Mouse (Mus musculus): Measurements from ENCODE around the gene Cdk2ap2. TPM values are rescaled to one million over a fixed set of nuclear protein-coding genes. Genes with fewer than 3 reads are reported as not detected.

Gene Cdk2ap2
- not detected for polyA plus RNA-seq (2014; fragmentation: Illumina TruSeq; extraction: RNeasy Lipid Tissue Mini Kit (QIAGEN cat#74804))

DNA sequence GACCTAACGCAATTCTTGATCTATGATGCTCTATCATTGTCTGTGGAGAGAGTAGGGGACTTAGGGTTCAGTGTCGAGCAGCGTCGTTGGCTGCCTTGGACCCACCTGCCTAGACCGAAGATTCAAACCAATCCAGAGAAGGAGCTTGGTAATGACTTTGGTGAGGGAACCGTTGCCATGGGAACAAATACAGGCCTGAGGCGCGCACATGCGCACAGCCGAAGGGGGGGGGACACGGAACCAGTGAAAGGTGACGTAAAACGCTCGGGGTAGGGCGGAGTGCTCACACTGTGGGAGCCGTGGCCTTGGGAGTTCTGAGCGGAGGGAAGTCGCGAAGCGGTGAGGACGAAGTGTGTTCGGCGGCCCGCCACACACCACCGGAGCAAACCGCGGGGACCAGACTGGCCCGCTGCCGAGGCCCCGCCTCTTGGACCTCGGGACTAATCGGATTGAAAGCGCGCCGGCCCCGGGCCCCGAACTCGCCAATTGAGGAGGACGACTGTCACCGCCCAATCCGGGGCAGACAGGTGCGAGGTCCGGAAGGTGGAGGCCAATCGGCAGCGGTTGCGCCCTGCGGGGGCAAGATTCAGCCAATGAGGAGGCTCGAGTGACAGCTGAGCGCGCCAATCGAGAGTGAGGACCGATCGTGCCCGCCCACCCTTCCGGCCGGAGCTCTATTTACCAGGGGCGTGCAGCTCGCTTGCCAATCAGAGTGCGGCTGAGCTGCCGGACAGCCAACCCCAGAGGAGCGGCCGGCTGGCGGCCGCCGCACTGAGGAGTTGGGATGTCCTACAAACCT, at the start of gene Cdk2ap2:
Gene Cdk2ap2, plus strand, starts transcription at position 541 of the 799 bp plus-strand sequence.

DNA sequence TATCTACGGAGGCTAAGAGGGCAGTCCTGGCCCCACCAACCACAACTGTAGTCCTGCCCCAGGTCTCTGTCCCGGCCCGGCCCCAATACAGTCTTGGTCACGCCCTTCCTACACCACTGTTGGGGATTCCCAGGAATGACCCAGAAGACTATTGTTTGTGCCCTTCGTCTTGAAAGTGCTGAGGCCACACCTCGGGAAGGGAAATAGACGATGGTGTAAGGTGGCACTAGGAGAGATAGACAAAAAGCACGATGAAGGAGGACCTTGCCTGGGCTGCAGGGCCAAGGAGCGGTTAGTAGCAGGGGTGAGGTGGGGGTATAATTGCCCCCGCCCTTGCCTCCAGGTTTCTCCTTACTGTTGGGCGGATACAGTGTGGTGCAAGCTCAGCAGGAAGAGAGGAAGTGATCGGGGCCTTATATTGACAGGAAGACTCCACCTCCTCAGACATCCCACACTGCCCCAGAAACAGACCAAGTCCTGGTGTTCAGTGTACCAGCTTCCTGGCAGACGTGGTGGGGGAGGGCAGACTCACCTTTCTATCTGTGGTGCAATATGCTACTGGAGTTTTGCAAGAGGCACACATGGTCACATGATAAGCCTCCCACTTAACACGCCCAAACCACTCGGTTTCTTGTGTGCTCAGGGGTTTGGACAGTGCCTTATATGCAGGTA, 37.8 kb upstream of the Cdk2ap2 start, which contains the start of gene Gstp3:
Gene Gstp3, minus strand, starts transcription at position 501 of the 672 bp plus-strand sequence.

DNA sequence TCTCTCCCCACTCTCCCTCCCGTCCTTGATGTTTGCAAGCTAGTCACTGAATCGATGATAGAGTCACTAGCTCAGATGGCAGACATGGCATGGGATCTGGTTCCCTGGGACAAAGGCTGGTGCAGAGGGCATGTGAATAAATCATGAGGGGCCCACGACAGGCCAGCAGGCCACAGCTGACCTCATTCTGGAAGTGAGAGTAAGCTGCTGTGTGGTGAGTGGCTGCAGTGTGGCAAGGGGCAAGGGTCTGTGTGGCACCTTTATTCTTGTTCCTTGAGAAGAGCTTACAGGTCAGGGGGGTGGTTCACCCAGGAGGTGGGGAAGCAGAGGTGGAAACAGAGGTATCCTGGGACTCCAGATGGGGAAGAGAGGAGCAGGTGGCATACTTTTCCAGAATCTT, 15.6 kb upstream of the Cdk2ap2 start, which contains the start of gene Cabp2:
Gene Cabp2, plus strand, starts transcription at position 185 of the 400 bp plus-strand sequence.

DNA sequence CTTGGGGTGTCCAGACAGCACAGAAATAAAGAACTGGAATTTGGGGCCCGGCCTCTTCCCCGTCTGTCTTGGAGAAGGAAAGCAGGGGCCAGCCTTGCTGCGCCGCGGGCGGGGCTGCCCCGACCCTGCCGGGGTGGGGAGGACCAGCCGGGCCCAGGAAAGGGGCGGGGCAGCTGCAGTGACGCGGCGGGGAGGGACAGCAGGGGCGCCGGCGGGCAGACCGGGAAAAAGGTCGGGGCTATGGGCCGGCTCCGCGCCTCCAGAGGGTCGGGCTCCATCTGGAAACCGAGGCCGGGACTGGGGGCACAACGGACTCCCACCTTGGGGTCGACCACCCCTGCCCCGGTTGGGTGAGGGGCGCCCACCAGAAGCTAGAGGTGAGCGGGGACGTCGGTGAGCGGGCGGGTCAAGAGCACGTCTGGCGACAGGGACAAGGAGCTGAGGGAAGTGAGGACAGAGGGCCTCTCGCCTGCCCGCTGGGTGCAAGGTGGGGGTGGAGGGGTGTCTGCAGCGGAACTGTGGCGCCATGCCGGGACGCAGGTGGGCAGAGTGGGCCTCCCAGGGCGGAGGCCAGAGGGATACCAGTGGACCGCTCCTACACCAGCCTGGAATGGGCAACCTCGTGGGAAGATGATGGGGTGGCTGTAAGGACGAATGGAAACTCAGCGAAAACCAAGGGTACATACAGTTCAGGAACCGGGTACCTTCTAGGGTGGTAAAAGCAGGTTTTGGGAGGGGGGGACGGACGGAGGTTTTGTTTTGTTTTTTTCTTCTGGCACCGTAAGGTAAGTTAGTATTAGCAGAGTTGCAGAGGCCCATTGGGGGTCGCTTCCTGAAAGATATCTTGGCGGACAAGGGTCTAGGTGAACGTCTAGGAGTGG, 3.1 kb downstream of the Cdk2ap2 start, which contains the start of gene Pitpnm1:
Gene Pitpnm1, plus strand, starts transcription at position 162 of the 881 bp plus-strand sequence.

DNA sequence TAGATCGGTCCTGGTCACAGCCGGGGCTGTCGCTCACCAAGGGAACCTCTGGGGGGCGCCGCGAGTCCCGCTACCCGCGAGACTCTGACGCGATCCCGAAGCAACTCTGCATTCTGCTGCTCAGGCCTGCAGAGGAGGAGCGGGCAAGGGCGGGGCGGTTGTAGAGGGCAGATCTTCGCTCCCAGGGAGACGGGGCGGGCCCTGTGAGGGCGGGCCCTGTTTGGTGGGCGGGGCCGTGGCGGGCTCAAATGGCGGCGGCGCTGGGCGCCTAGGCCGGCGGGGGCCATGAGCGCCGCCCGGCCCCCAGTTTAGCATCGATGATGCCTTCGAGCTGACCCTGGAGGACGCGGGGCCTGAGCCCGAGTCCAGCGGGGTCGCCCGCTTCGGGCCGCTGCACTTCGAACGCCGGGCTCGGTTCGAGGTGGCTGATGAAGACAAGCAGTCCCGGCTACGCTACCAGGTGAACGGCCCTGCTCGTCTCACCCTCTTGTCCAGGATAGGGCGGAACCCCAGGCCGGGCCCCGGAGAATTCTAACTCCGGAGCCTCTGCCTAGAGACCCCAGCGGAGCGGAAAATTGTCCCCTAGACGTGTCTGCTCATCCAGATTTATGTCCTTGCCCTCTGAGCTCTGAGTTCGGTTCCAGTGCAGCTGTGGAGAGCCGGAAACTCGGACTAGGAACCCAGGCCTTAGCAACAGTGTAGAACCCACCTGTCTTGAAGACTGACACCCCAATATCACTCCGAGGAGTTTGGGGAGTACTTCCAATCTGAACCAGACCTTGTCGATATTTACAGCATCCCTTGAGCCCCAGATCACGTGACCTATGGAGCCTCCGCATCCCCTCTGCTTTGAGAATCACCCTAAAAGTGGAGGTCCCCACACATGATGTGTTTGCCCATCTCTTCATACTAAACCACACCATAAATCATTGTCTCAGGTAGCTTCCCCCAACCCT, 29.0 kb downstream of the Cdk2ap2 start, which contains the start of gene Aip:
Gene Aip, minus strand, starts transcription at position 118 of the 956 bp plus-strand sequence.

DNA sequence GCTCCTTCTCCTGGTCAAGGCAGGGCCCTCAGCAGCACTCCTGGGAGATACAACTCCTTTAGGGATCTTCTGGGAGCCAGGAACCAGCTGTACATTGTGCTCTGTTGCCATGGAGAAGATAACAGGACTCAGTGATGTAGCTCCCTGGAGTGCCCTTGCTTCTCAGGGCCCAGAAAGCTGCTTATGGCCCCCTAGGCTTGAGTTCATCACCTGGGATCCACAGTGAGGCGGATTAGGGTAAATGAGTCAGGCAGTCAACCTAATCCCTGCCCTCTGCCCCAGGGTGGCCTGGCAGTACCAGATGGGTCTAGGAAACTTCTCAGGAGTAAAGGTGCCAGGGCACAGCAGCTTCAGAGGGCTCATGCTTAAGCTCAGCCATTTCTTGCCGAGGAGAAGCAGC, 42.5 kb downstream of the Cdk2ap2 start, which contains the start of gene Gpr152:
Gene Gpr152, plus strand, starts transcription at position 342 of the 400 bp plus-strand sequence.

DNA sequence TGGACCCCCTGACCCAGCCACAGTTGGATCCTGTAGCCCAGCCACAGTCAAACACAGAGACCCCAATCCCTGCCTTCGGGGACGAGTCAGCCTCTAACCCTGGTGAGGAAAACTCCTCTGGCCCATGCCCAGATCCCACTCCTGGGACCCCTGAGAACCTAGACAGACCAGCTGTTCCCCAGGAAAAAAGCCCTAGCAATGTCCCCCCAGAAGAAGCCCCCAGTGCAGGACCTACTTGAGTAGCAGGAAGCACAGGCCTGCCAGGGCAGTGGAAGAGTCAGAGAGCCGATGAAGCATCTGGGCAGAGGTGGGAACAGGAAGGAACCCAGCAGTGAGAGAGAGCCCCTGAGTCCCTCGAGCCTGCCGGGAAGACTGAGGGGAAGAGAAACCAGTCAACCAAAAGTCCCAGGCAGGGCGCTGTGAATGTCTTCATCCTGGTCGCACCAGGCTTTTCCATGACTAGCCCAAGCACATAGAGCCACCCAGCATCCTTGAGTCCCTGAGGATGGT, 46.8 kb downstream of the Cdk2ap2 start, which contains the start of gene Cabp4:
Gene Cabp4, minus strand, starts transcription at position 275 of the 510 bp plus-strand sequence.

DNA sequence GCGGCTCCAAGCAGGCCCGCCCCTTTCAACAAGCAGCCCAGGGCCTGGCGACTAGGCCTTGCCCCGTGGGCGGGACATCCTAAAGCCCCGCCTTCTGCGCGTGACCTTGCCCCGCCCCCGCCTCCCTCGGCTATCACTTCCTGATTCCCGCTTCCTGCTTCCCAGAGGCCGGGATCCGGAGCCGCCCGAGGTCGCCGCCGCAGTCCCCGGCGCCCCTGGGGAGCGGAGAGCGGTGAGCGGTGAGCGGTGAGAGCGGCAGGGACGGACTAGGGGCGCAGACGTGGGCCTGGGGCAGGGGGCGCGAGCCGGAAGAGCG, 51.5 kb downstream of the Cdk2ap2 start, which contains the start of gene Coro1b:
Gene Coro1b, plus strand, starts transcription at position 129 of the 316 bp plus-strand sequence.

Other genes with a start within 250 kb of the Cdk2ap2 start
- gene Chka, start 245.4 kb upstream of the Cdk2ap2 start, polyA plus RNA-seq (2014; fragmentation: Illumina TruSeq; extraction: RNeasy Lipid Tissue Mini Kit (QIAGEN cat#74804)) = 102 TPM
- gene Tcirg1, start 190.0 kb upstream of the Cdk2ap2 start, polyA plus RNA-seq (2014; fragmentation: Illumina TruSeq; extraction: RNeasy Lipid Tissue Mini Kit (QIAGEN cat#74804)) = 2.5 TPM
- 1.3 TPM for gene Ndufs8, start 184.4 kb upstream of the Cdk2ap2 start, polyA plus RNA-seq (2014; fragmentation: Illumina TruSeq; extraction: RNeasy Lipid Tissue Mini Kit (QIAGEN cat#74804))
- 1.7 TPM for gene Aldh3b1, start 167.4 kb upstream of the Cdk2ap2 start, polyA plus RNA-seq (2014; fragmentation: Illumina TruSeq; extraction: RNeasy Lipid Tissue Mini Kit (QIAGEN cat#74804))
- 0.51 TPM for gene Unc93b1, start 162.0 kb upstream of the Cdk2ap2 start, polyA plus RNA-seq (2014; fragmentation: Illumina TruSeq; extraction: RNeasy Lipid Tissue Mini Kit (QIAGEN cat#74804))
- not detected for gene Aldh3b3, start 138.5 kb upstream of the Cdk2ap2 start, polyA plus RNA-seq (2014; fragmentation: Illumina TruSeq; extraction: RNeasy Lipid Tissue Mini Kit (QIAGEN cat#74804))
- gene Aldh3b2, start 124.9 kb upstream of the Cdk2ap2 start, polyA plus RNA-seq (2014; fragmentation: Illumina TruSeq; extraction: RNeasy Lipid Tissue Mini Kit (QIAGEN cat#74804)) = not detected
- gene Acy3, start 110.6 kb upstream of the Cdk2ap2 start, polyA plus RNA-seq (2014; fragmentation: Illumina TruSeq; extraction: RNeasy Lipid Tissue Mini Kit (QIAGEN cat#74804)) = 1.3 TPM
- gene Tbx10, start 104.4 kb upstream of the Cdk2ap2 start, polyA plus RNA-seq (2014; fragmentation: Illumina TruSeq; extraction: RNeasy Lipid Tissue Mini Kit (QIAGEN cat#74804)) = not detected
- not detected for gene Nudt8, start 96.6 kb upstream of the Cdk2ap2 start, polyA plus RNA-seq (2014; fragmentation: Illumina TruSeq; extraction: RNeasy Lipid Tissue Mini Kit (QIAGEN cat#74804))
- gene Gm49405, start 96.6 kb upstream of the Cdk2ap2 start, polyA plus RNA-seq (2014; fragmentation: Illumina TruSeq; extraction: RNeasy Lipid Tissue Mini Kit (QIAGEN cat#74804)) = not detected
- gene Doc2g, start 93.9 kb upstream of the Cdk2ap2 start, polyA plus RNA-seq (2014; fragmentation: Illumina TruSeq; extraction: RNeasy Lipid Tissue Mini Kit (QIAGEN cat#74804)) = not detected
- gene Ndufv1, start 84.4 kb upstream of the Cdk2ap2 start, polyA plus RNA-seq (2014; fragmentation: Illumina TruSeq; extraction: RNeasy Lipid Tissue Mini Kit (QIAGEN cat#74804)) = 2.2 TPM
- 13.3 TPM for gene Gstp1, start 59.2 kb upstream of the Cdk2ap2 start, polyA plus RNA-seq (2014; fragmentation: Illumina TruSeq; extraction: RNeasy Lipid Tissue Mini Kit (QIAGEN cat#74804))
- 5.3 TPM for gene Gstp2, start 51.2 kb upstream of the Cdk2ap2 start, polyA plus RNA-seq (2014; fragmentation: Illumina TruSeq; extraction: RNeasy Lipid Tissue Mini Kit (QIAGEN cat#74804))
- not detected for gene Gstp3, start 37.6 kb upstream of the Cdk2ap2 start, polyA plus RNA-seq (2014; fragmentation: Illumina TruSeq; extraction: RNeasy Lipid Tissue Mini Kit (QIAGEN cat#74804))
- gene Cabp2, start 15.6 kb upstream of the Cdk2ap2 start, polyA plus RNA-seq (2014; fragmentation: Illumina TruSeq; extraction: RNeasy Lipid Tissue Mini Kit (QIAGEN cat#74804)) = not detected
- 0.37 TPM for gene Pitpnm1, start 2.8 kb downstream of the Cdk2ap2 start, polyA plus RNA-seq (2014; fragmentation: Illumina TruSeq; extraction: RNeasy Lipid Tissue Mini Kit (QIAGEN cat#74804))
- 1.00 TPM for gene Aip, start 28.7 kb downstream of the Cdk2ap2 start, polyA plus RNA-seq (2014; fragmentation: Illumina TruSeq; extraction: RNeasy Lipid Tissue Mini Kit (QIAGEN cat#74804))
- not detected for gene Gpr152, start 42.6 kb downstream of the Cdk2ap2 start, polyA plus RNA-seq (2014; fragmentation: Illumina TruSeq; extraction: RNeasy Lipid Tissue Mini Kit (QIAGEN cat#74804))
- not detected for gene Cabp4, start 46.9 kb downstream of the Cdk2ap2 start, polyA plus RNA-seq (2014; fragmentation: Illumina TruSeq; extraction: RNeasy Lipid Tissue Mini Kit (QIAGEN cat#74804))
- gene Coro1b, start 51.4 kb downstream of the Cdk2ap2 start, polyA plus RNA-seq (2014; fragmentation: Illumina TruSeq; extraction: RNeasy Lipid Tissue Mini Kit (QIAGEN cat#74804)) = 12.7 TPM
- gene Ptprcap, start 56.4 kb downstream of the Cdk2ap2 start, polyA plus RNA-seq (2014; fragmentation: Illumina TruSeq; extraction: RNeasy Lipid Tissue Mini Kit (QIAGEN cat#74804)) = 1.6 TPM
- 1.2 TPM for gene Rps6kb2, start 66.2 kb downstream of the Cdk2ap2 start, polyA plus RNA-seq (2014; fragmentation: Illumina TruSeq; extraction: RNeasy Lipid Tissue Mini Kit (QIAGEN cat#74804))
- gene Carns1, start 78.3 kb downstream of the Cdk2ap2 start, polyA plus RNA-seq (2014; fragmentation: Illumina TruSeq; extraction: RNeasy Lipid Tissue Mini Kit (QIAGEN cat#74804)) = 1.00 TPM
- not detected for gene Tbc1d10c, start 94.1 kb downstream of the Cdk2ap2 start, polyA plus RNA-seq (2014; fragmentation: Illumina TruSeq; extraction: RNeasy Lipid Tissue Mini Kit (QIAGEN cat#74804))
- gene Ppp1ca, start 94.9 kb downstream of the Cdk2ap2 start, polyA plus RNA-seq (2014; fragmentation: Illumina TruSeq; extraction: RNeasy Lipid Tissue Mini Kit (QIAGEN cat#74804)) = 102 TPM
- 3.0 TPM for gene Rad9a, start 104.5 kb downstream of the Cdk2ap2 start, polyA plus RNA-seq (2014; fragmentation: Illumina TruSeq; extraction: RNeasy Lipid Tissue Mini Kit (QIAGEN cat#74804))
- gene Clcf1, start 117.1 kb downstream of the Cdk2ap2 start, polyA plus RNA-seq (2014; fragmentation: Illumina TruSeq; extraction: RNeasy Lipid Tissue Mini Kit (QIAGEN cat#74804)) = 0.26 TPM
- not detected for gene AC109138.7, start 117.2 kb downstream of the Cdk2ap2 start, polyA plus RNA-seq (2014; fragmentation: Illumina TruSeq; extraction: RNeasy Lipid Tissue Mini Kit (QIAGEN cat#74804))
- gene Pold4, start 134.7 kb downstream of the Cdk2ap2 start, polyA plus RNA-seq (2014; fragmentation: Illumina TruSeq; extraction: RNeasy Lipid Tissue Mini Kit (QIAGEN cat#74804)) = not detected
- 1.9 TPM for gene Ssh3, start 172.0 kb downstream of the Cdk2ap2 start, polyA plus RNA-seq (2014; fragmentation: Illumina TruSeq; extraction: RNeasy Lipid Tissue Mini Kit (QIAGEN cat#74804))
- not detected for gene Ankrd13d, start 186.0 kb downstream of the Cdk2ap2 start, polyA plus RNA-seq (2014; fragmentation: Illumina TruSeq; extraction: RNeasy Lipid Tissue Mini Kit (QIAGEN cat#74804))
- gene Grk2, start 209.0 kb downstream of the Cdk2ap2 start, polyA plus RNA-seq (2014; fragmentation: Illumina TruSeq; extraction: RNeasy Lipid Tissue Mini Kit (QIAGEN cat#74804)) = 19.6 TPM